Mouse (Mus musculus): Measurements from ENCODE around the gene Srgap1.

GRCm38 (mm10) chr10:121902651-121903050 lies 144.5 kb downstream of the Srgap1 start:
- TF ChIP-seq CTCF (IDR thresholded peaks at IDR 0.05; ENCODE audit: insufficient read depth, low read depth, low read length) (no peak), POLR2A (IDR thresholded peaks at IDR 0.05; ENCODE audit: insufficient read depth, low read depth, low read length) (no peak)

Data from olfactory bulb, adult 2 months (tissue).